Mouse (Mus musculus) bone marrow, adult 2 months (tissue): ENCODE measurements around the gene Sgms1. TPM values are rescaled to one million over a fixed set of nuclear protein-coding genes. Genes with fewer than 3 reads are reported as not detected.
"Not testable (repeated sequence)": the region's sequence is repeated elsewhere in the genome, so short reads cannot be mapped to it uniquely, and the experiment has no call there.

ENCODE experiments used
- H3K27ac ChIP-seq: fragments of 200-500 bp; 2 replicates; pipeline ENCODE4 v1.5.1; 2012; ENCODE audit warnings: low read depth, mild to moderate bottlenecking, control low read depth, inconsistent platforms, low read length; ENCODE audit not compliant: control insufficient read depth, poor library complexity, insufficient read depth
- H3K4me1 ChIP-seq: fragments of 200-500 bp; 2 replicates; pipeline ENCODE4 v1.6.1; 2011; ENCODE audit warnings: low read length; ENCODE audit not compliant: control insufficient read depth, insufficient read depth
- H3K4me3 ChIP-seq: fragments of 200-500 bp; replicated peaks from 2 replicates; pipeline ENCODE3; 2011; ENCODE audit warnings: mild to moderate bottlenecking, low read depth, low read length, control low read depth; ENCODE audit not compliant: control insufficient read depth
- CTCF ChIP-seq: fragments of 200-500 bp; IDR thresholded peaks from 2 replicates; pipeline ENCODE4 v1.5.1; 2011; ENCODE audit warnings: low read length, control low read depth; ENCODE audit not compliant: control insufficient read depth, insufficient read depth
- POLR2A ChIP-seq: fragments of 200-500 bp; IDR thresholded peaks from 2 replicates; pipeline ENCODE4 v1.6.1; 2011; ENCODE audit warnings: low read depth, mild to moderate bottlenecking, control low read depth, low read length, borderline replicate concordance; ENCODE audit not compliant: control insufficient read depth
- WGBS: fragments of 180-500 bp; shearing (Covaris S2); methylation state at CpG from one replicate; pipeline ENCODE4 v1.1.7; 2018; 5-methylcytosine and 5-hydroxymethylcytosine counted together
- polyA plus RNA-seq: library from polyadenylated mRNA; stranded (reverse); fragments of >200 nt; gene quantifications from 2 replicates; pipeline ENCODE4 v1.2.4, GENCODE M21; 2011; ENCODE audit warnings: low replicate concordance; ENCODE audit not compliant: missing spikeins, insufficient read depth, insufficient read length

Gene Sgms1
- polyA plus RNA-seq, 1 experiment: 19.7 TPM

GRCm38 (mm10) chr19:32367333-32367732 is 22.2 kb downstream of the Sgms1 start:
- H3K4me3 ChIP-seq: no peak overlapping the region
- no peak for TF ChIP-seq POLR2A
- TF ChIP-seq CTCF: no peak
- no peak overlapping the region for H3K27ac ChIP-seq
- 93% methylated on average over 8 of the region's 8 CpGs for WGBS
- no peaks in the 10 kb centered on the region for H3K4me1 ChIP-seq

- WGBS: 84% methylated on average over 9 of the region's 9 CpGs
- H3K4me1 ChIP-seq: no peaks in the 10 kb centered on the region
Measured at GRCm38 (mm10) chr19:32366406-32366805, 23.1 kb downstream of the Sgms1 start.

DNA sequence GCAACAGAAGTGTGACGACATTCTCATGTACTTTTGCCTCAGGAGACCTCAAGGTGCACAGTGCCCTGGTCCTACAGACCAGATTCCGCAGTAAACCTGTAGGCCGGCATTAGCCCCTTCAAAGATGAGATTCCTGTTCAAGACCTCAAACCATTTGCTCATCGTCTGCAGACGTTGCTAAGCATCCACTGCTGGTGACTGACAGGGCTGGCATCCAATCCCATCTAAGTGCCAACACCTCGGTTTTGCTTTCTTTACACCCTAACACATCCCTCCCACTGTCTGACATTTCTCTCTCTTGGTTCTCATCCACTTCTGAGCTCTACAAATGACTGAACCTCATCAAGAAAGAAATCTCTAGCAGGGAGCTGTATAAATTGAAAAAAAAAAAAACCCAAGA is 24.4 kb downstream of the Sgms1 start:
- Histone ChIP-seq H3K4me1 (no peaks in the 10 kb centered on the region), H3K4me3 (no peak overlapping the region), H3K27ac (no peak overlapping the region)
- 81% methylated on average over 6 of the region's 6 CpGs for WGBS
- TF ChIP-seq CTCF (no peak), POLR2A (no peak)

More at GRCm38 (mm10) chr19:32366406-32366805, 23.1 kb downstream of the Sgms1 start:
- no peak overlapping the region for H3K4me3 ChIP-seq
- TF ChIP-seq CTCF (no peak), POLR2A (no peak)
- no peak overlapping the region for H3K27ac ChIP-seq

- no peak for TF ChIP-seq POLR2A
- TF ChIP-seq CTCF: no peak
- H3K4me1 ChIP-seq: no peaks in the 10 kb centered on the region
- no peak overlapping the region for H3K4me3 ChIP-seq
- WGBS: 78% methylated on average over 4 of the region's 4 CpGs
- H3K27ac ChIP-seq: no peak overlapping the region
Measured at GRCm38 (mm10) chr19:32363587-32363986, 25.9 kb downstream of the Sgms1 start.

GRCm38 (mm10) chr19:32362520-32362919 is 27.0 kb downstream of the Sgms1 start:
- H3K27ac ChIP-seq: no peak overlapping the region
- TF ChIP-seq CTCF: no peak
- no peaks in the 10 kb centered on the region for H3K4me1 ChIP-seq
- no peak overlapping the region for H3K4me3 ChIP-seq
- 36% methylated on average over 3 of the region's 3 CpGs for WGBS

GRCm38 (mm10) chr19:32360989-32361698 is 28.4 kb downstream of the Sgms1 start:
- no peak overlapping the region for H3K27ac ChIP-seq
- H3K4me1 ChIP-seq: no peaks in the 10 kb centered on the region
- TF ChIP-seq POLR2A (no peak), CTCF (no peak)
- H3K4me3 ChIP-seq: no peak overlapping the region
- WGBS: 59% methylated on average over 1 of the region's 1 CpGs

GRCm38 (mm10) chr19:32360546-32360945 is 29.0 kb downstream of the Sgms1 start:
- 67% methylated on average over 3 of the region's 3 CpGs for WGBS
- Histone ChIP-seq H3K4me1 (no peaks in the 10 kb centered on the region), H3K4me3 (no peak overlapping the region), H3K27ac (no peak overlapping the region)
- TF ChIP-seq CTCF (no peak), POLR2A (no peak)

- H3K4me1 ChIP-seq: no peaks in the 10 kb centered on the region
- H3K4me3 ChIP-seq: no peak overlapping the region
- TF ChIP-seq CTCF: no peak
- no peak for TF ChIP-seq POLR2A
- 84% methylated on average over 12 of the region's 12 CpGs for WGBS
- H3K27ac ChIP-seq: no peak overlapping the region
Measured at GRCm38 (mm10) chr19:32358699-32359517, 30.6 kb downstream of the Sgms1 start.

DNA sequence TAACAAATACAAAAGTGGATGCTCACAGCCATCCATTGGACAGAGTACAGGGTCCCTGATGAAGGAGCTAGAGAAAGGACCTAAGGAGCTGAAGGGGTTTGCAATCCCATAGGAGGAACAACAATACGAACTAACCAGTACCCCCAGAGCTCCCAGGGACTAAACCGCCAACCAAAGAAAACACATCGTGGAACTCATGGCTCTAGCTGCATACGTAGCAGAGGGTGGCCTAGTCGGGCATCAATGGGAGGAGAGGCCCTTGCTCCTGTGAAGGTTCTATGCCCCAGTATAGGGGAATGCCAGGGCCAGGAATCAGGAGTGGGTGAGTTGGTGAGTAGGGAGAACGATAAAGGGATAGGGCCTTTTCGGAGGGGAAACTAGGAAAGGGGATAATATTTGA is 31.5 kb downstream of the Sgms1 start:
- H3K27ac ChIP-seq, H3K4me1 ChIP-seq, H3K4me3 ChIP-seq: not testable (repeated sequence)
- WGBS: 85% methylated on average over 7 of the region's 7 CpGs
